Mouse (Mus musculus) bone marrow, adult 2 months (tissue): ENCODE results near the gene Lif. TPM values are rescaled to one million over a fixed set of nuclear protein-coding genes. Genes with fewer than 3 reads are reported as not detected.

ENCODE experiments used
- H3K27ac ChIP-seq: fragments of 200-500 bp; 2 replicates; pipeline ENCODE4 v1.5.1; 2012; ENCODE audit warnings: low read depth, mild to moderate bottlenecking, control low read depth, inconsistent platforms, low read length; ENCODE audit not compliant: control insufficient read depth, poor library complexity, insufficient read depth
- H3K4me1 ChIP-seq: fragments of 200-500 bp; 2 replicates; pipeline ENCODE4 v1.6.1; 2011; ENCODE audit warnings: low read length; ENCODE audit not compliant: control insufficient read depth, insufficient read depth
- H3K4me3 ChIP-seq: fragments of 200-500 bp; replicated peaks from 2 replicates; pipeline ENCODE3; 2011; ENCODE audit warnings: mild to moderate bottlenecking, low read depth, low read length, control low read depth; ENCODE audit not compliant: control insufficient read depth
- CTCF ChIP-seq: fragments of 200-500 bp; IDR thresholded peaks from 2 replicates; pipeline ENCODE4 v1.5.1; 2011; ENCODE audit warnings: low read length, control low read depth; ENCODE audit not compliant: control insufficient read depth, insufficient read depth
- POLR2A ChIP-seq: fragments of 200-500 bp; IDR thresholded peaks from 2 replicates; pipeline ENCODE4 v1.6.1; 2011; ENCODE audit warnings: low read depth, mild to moderate bottlenecking, control low read depth, low read length, borderline replicate concordance; ENCODE audit not compliant: control insufficient read depth
- WGBS: fragments of 180-500 bp; shearing (Covaris S2); methylation state at CpG from one replicate; pipeline ENCODE4 v1.1.7; 2018; 5-methylcytosine and 5-hydroxymethylcytosine counted together
- polyA plus RNA-seq: library from polyadenylated mRNA; stranded (reverse); fragments of >200 nt; gene quantifications from 2 replicates; pipeline ENCODE4 v1.2.4, GENCODE M21; 2011; ENCODE audit warnings: low replicate concordance; ENCODE audit not compliant: missing spikeins, insufficient read depth, insufficient read length

Gene Lif
- polyA plus RNA-seq, 1 experiment: 0.70 TPM

DNA sequence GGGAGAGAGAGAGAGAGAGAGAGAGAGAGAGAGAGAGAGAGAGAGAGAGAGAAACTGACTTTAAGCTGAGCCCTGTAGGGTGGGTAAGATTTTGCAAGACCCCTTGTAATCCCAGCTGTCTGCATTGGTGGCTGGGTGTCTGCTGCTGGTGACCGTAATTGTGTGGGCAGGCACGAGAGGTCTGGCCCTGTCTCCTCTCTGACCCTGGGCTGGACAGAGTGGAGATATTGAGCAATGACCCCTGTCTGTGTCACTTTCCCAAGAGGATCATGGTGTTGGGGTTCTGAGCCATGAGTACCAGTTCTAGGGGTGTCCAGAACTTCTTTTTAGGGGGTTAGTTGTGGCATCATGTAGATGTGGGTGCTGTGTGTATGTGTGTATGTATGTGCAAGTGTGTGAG, 33.1 kb upstream of the Lif start:
- no peak for TF ChIP-seq CTCF
- H3K4me1 ChIP-seq: peaks cover 3% of the 10 kb centered on the region
- H3K4me3 ChIP-seq: no peak overlapping the region
- 47% methylated on average over 2 of the region's 2 CpGs for WGBS
- H3K27ac ChIP-seq: no peak overlapping the region

DNA sequence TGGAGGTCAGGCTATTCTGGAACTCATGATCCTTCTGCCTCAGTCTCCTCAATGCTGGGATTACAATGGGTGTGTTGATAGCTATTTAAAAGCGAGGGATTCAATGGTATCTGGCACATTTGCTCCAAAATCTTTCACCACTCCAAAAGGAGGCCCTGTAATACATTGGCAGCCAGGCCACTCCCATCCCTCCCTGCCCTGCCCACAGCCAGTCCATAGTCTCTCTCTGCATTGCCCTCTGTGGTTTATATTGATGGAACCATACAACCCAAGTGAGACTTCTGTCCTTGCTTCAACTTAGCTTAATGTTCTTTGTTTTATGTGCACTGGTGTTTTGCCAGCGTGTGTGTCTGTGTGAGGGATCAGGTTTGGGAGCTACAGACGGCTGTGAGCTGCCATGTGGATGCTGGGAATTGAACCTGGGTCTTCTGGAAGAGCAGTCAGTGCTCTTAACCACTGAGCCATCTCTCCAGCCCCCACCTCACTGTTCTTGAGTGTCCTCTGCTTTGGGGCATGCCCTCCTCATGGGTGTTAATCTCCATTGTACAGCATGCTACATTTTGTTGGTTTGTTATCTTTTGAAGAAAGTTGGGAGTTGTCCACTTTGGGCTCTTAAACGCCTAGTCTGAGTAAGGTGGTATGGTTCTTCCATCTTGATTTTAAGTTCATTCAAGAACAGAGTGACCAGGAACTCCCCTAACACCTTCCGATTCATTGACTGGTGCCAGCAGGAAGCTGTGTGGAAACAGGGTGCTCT, 30.6 kb upstream of the Lif start:
- TF ChIP-seq POLR2A (no peak), CTCF (no peak)
- Histone ChIP-seq H3K27ac (no peak overlapping the region), H3K4me3 (no peak overlapping the region), H3K4me1 (peaks cover 7% of the 10 kb centered on the region; the same call in 1 of the 2 replicates)
- 72% methylated on average over 5 of the region's 5 CpGs for WGBS

DNA sequence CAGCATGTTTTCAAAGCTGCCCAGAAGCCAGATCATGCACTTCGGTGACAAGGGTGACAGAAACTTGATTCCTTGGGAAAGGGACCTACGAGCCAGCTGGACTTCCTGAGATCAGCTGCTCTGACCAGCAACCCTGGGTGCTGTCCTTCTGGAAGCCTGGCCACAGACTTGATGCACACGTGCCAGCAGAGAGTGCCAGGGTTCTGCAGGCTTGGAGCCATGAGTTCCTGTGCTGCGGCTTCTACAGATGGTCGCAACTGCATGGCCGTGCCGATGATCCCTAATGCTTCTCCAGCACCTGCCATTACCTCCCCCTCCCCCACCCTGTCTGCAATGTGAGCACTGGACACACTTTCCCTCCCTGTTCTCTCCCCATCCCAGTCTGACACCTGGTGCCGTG, 28.9 kb upstream of the Lif start:
- H3K27ac ChIP-seq: no peak overlapping the region
- peaks cover 10% of the 10 kb centered on the region; the same call in 1 of the 2 replicates for H3K4me1 ChIP-seq
- TF ChIP-seq CTCF: no peak
- no peak for TF ChIP-seq POLR2A
- H3K4me3 ChIP-seq: no peak overlapping the region
- 75% methylated on average over 8 of the region's 8 CpGs for WGBS

DNA sequence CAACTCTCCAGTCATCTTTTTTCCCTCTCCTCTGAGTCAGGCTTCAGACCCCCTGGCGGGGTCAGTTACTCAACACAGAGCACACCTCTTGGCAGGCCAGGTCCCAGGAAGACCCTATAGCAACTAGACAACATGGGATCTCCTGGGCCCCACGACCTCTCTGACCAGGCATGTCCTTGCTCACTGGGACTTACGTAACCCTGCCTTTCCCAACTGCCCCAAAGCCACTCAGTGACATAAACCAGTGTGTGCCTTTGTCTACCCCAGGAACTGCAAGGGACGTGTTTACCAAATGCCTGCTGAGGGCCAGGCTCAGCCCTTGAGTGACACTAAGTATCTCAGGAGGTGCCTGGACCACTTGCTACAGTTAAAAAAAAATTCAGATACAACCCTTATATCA, 27.5 kb upstream of the Lif start:
- Histone ChIP-seq H3K27ac (no peak overlapping the region), H3K4me1 (peaks cover 8% of the 10 kb centered on the region; the same call in 1 of the 2 replicates), H3K4me3 (no peak overlapping the region)
- WGBS: 50% methylated on average over 4 of the region's 4 CpGs
- no peak for TF ChIP-seq POLR2A
- TF ChIP-seq CTCF: no peak

DNA sequence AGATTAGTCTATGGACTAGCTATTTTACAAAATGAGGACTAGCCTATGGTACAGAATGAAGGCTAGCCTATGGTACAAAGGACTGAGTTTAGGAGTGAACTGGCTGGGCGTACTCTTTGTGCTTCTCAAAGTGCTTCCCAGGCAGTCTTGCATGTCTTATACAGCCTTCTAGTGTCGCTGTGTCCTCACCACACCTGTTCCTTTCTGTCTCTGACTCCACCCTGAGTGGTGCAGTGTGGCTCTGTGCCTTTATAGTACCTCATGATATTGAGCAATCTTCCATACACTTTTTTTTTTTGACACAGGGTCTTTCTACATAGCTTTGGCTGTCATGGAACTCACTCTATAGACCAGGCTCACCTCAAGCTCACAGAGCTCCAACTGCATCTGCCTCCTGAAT, 25.9 kb upstream of the Lif start:
- no peak overlapping the region; the same call in 1 of the 2 replicates for H3K27ac ChIP-seq
- WGBS: 62% methylated on average over 2 of the region's 2 CpGs
- no peak overlapping the region for H3K4me3 ChIP-seq
- peaks cover 10% of the 10 kb centered on the region; the same call in 1 of the 2 replicates for H3K4me1 ChIP-seq
- TF ChIP-seq CTCF: no peak
- TF ChIP-seq POLR2A: no peak

DNA sequence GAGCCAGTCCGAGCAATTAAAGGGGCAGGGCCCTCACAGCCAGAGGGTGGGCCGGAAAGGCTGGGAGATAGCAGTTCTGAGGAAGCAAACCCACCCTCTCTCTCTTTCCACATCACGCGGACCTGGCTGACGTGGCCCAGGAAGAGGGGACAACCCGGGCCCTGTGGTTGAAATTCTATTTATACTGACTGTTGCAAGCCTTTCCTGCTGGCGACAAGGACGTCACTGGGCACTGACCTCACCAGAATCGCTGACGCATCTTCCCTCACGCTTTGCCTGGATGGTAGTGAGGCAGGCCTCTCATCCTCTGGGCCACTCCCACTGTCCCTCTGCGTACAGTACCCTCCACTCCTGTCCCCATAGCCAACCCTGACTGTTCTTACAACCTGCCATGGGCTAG, 24.7 kb upstream of the Lif start:
- Histone ChIP-seq H3K27ac (peak overlapping the region; percentile 68), H3K4me1 (peaks cover 10% of the 10 kb centered on the region; the same call in 1 of the 2 replicates), H3K4me3 (no peak overlapping the region)
- no peak for TF ChIP-seq CTCF
- TF ChIP-seq POLR2A: no peak
- 32% methylated on average over 12 of the region's 12 CpGs for WGBS

DNA sequence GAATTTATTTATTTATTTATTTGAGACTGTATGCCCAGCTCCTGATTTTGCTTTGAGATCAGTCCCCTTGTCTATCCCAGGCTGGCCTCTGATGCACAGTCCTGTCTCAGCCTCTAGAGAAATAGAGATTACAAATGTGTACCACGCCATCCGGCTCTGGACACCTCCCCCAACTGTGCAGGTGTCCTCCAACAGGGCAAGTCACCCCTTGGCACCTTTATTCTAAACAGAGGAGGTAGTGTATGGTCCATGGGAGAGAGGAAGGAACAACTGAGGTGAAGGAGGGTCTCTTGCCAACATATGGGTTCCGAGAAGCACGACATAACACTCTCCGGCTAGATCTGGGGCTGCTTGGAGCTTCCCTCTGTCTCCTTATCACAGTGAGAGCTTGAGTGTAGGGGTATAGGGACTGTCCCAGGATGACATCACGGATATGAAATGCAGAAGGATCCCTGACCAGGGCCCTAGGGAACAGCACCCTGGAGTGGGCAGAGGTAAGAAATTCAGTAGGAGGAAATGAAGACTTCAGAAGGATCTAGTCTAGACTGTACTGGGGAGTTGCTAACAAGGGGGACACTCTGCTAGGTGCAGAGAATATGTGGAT, 22.2 kb upstream of the Lif start:
- TF ChIP-seq POLR2A (no peak), CTCF (no peak)
- no peak overlapping the region for H3K4me3 ChIP-seq
- WGBS: 87% methylated on average over 6 of the region's 6 CpGs
- peaks cover 9% of the 10 kb centered on the region; the same call in 1 of the 2 replicates for H3K4me1 ChIP-seq
- H3K27ac ChIP-seq: peak overlapping the region; percentile 56; the same call in 1 of the 2 replicates

DNA sequence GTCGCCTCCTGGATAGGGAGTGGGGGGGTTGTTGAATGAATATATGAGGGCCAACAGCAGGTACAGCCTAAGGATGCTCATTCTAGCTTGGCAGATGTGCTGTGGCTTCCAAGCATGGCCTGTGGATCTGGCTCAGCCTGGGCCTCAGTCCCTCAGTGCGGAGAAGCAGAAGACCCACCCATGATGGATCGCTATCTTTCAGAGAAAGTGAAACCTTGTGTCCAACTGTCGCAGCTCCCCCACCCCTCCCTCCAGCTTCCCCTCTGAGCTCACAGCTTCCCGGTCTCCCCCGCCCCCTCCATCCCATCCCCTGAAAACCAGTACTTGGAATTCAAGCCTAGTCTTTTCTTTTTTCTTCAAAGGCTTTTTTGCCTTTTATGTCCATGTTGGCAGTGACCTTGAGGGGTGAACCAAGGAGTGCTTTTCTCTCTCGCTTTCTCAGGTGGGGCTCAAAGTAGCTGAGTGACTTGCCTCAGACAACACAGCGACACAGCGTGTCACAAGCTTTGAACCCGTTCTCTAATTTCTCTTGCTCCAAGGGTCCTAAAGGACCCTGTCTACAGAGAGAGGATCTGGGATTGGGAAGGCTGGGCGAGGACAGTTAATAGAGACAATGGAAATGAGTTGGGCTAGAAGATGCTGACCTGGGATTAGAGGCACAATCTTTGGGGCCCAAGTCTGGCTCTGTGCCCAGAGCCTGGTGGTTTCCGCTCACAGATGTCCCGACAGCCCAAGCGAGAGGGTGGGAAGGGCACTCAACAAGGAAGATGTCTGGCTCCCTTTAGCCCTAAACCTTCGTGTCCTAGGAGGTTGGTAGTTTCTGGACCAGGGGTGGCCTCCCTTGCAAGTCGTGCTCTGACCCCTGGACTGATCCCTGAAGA, 21.5 kb upstream of the Lif start, which contains the start of gene Osm:
Osm (plus strand) TSS at position 756 of the 881 bp plus-strand sequence.
- Histone ChIP-seq H3K27ac (peak within 1 kb of the TSS; percentile 96), H3K4me3 (peak within 1 kb of the TSS; percentile 78), H3K4me1 (peaks cover 7% of the 10 kb centered on the region; the same call in 1 of the 2 replicates)
- 12% methylated on average over 16 of the region's 16 CpGs for WGBS
- no peak for TF ChIP-seq CTCF
- peak; percentile 45; the same call in 1 of the 2 replicates for TF ChIP-seq POLR2A
